ENCODE assay signal across 9 mouse cellular contexts in the genomic region with DNA sequence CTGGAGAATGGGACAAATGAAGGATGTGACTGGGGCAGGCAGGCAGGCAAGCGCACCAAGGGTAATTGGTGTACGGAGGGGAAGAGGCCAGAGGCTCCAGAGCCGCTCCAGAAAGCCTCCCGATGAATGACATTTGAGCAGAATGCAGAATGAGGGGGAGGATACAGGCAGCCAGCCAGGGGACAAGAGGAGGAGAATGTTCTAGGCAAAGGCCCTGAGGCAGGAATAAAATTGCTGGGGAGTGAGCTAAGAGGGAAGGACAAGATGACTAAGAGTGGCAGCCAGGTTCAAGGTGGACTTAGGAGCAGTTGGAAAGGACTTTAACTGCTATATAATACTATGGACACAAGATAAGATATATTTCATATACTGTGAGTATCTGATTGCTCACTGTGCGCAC. TPM values are rescaled to one million over a fixed set of nuclear protein-coding genes. Genes with fewer than 3 reads are reported as not detected.
DNase-seq lines count a peak whose midpoint lies in the region; ATAC-seq and TF ChIP-seq lines count a peak whose summit lies in the region.
"Had no signal": no experiment of that assay in that cellular context is flagged by ENCODE, and none has a peak within 500 bp of the region (broad histone marks: within the 10 kb centered on the region; RNA-seq: fewer than 3 reads in every experiment).

No protein-coding gene starts in this region.

- WGBS in heart, postnatal 0 days = 39% methylated on average over 5 of the region's 5 CpGs
- 23% methylated on average over 5 of the region's 5 CpGs for WGBS in liver, embryonic 13.5 days (ENCODE audit: insufficient replicate concordance)
- 68% methylated on average over 5 of the region's 5 CpGs for WGBS in hindbrain, embryonic 10.5 days

- peak overlapping the region; percentile 75 for H3K27ac ChIP-seq in heart, postnatal 0 days (ENCODE audit: low read depth)
- peak overlapping the region; percentile 53 for H3K27ac ChIP-seq in liver, embryonic 13.5 days
- H3K27ac ChIP-seq in hindbrain, embryonic 10.5 days = no peak overlapping the region
- H3K27ac ChIP-seq: macrophage had no signal

- peak; percentile 49 for ATAC-seq in heart, postnatal 0 days (ENCODE audit: insufficient read depth, low read depth)
- ATAC-seq in liver, embryonic 13.5 days (ENCODE audit: low read depth) = no peak
- ATAC-seq in erythroblast, adult 5-6 weeks (replicated peaks; ENCODE audit: low FRiP score, poor library complexity, severe bottlenecking) = no peak

- TF ChIP-seq CTCF in heart, postnatal 0 days (IDR thresholded peaks at IDR 0.05; ENCODE audit: low read depth) = no peak

- peak overlapping the region; percentile 15; the same call in 1 of the 2 replicates for H3K4me2 ChIP-seq in heart, postnatal 0 days (ENCODE audit: low read depth, low read length)
- no peak overlapping the region for H3K4me2 ChIP-seq in liver, embryonic 13.5 days

- no peaks in the 10 kb centered on the region for H3K27me3 ChIP-seq in heart, postnatal 0 days (ENCODE audit: control insufficient read depth, insufficient read depth, low read length)
- peaks cover 9% of the 10 kb centered on the region for H3K27me3 ChIP-seq in liver, embryonic 13.5 days
- no peaks in the 10 kb centered on the region for H3K27me3 ChIP-seq in hindbrain, embryonic 10.5 days (ENCODE audit: insufficient read depth, poor library complexity, severe bottlenecking)

- H3K4me3 ChIP-seq in heart, postnatal 0 days (ENCODE audit: low read depth, low read length) = no peak overlapping the region
- H3K4me3 ChIP-seq in liver, embryonic 13.5 days (replicated peaks) = no peak overlapping the region
- H3K4me3 ChIP-seq in hindbrain, embryonic 10.5 days = no peak overlapping the region

- H3K4me1 ChIP-seq in heart, postnatal 0 days (ENCODE audit: control insufficient read depth, insufficient read depth) = no peaks in the 10 kb centered on the region
- peaks cover 20% of the 10 kb centered on the region; the same call in 1 of the 2 replicates for H3K4me1 ChIP-seq in liver, embryonic 13.5 days (replicated peaks)
- 0 out of 2 replicates have a peak, but pooled peaks cover 6% of the 10 kb centered on the region for H3K4me1 ChIP-seq in hindbrain, embryonic 10.5 days (replicated peaks)

- no peak overlapping the region for H3K9ac ChIP-seq in heart, postnatal 0 days (replicated peaks; ENCODE audit: low read depth, low read length)
- no peak overlapping the region for H3K9ac ChIP-seq in liver, embryonic 13.5 days

- TF ChIP-seq EP300 in heart, postnatal 0 days (IDR thresholded peaks at IDR 0.05; ENCODE audit: low read depth) = no peak

- no peaks in the 10 kb centered on the region for H3K9me3 ChIP-seq in heart, postnatal 0 days (replicated peaks; ENCODE audit: control insufficient read depth, low read length)
- no peaks in the 10 kb centered on the region for H3K9me3 ChIP-seq in liver, embryonic 13.5 days (replicated peaks)
- H3K9me3 ChIP-seq in hindbrain, embryonic 10.5 days = no peaks in the 10 kb centered on the region

- peak; percentile 9 to 16 for DNase-seq in cerebellum, postnatal 14 days
- DNase-seq in cerebellum, adult 9-10 months = no peak
- peak; percentile 51 for DNase-seq in ZHBTc4 (ENCODE audit: low read depth, low spot score)
- peak; percentile 34 for DNase-seq in heart, postnatal 0 days (ENCODE audit: low spot score)
- no peak for DNase-seq in liver, embryonic 13.5 days
- DNase-seq in hindbrain, embryonic 10.5 days (ENCODE audit: low spot score) = no peak
- no peak for DNase-seq in thymus, postnatal 4 days

- H3K36me3 ChIP-seq in heart, postnatal 0 days (replicated peaks; ENCODE audit: control insufficient read depth, insufficient read depth, low read length) = no peaks in the 10 kb centered on the region
- no peaks in the 10 kb centered on the region for H3K36me3 ChIP-seq in liver, embryonic 13.5 days
- H3K36me3 ChIP-seq in hindbrain, embryonic 10.5 days = peaks cover 5% of the 10 kb centered on the region; the same call in 1 of the 2 replicates

RNA-seq across cellular contexts. Expression of a gene that starts 9.3 kb away (rescaled TPM):
- total RNA-seq in heart, postnatal 0 days (2014; rRNA removed; ENCODE audit: low replicate concordance) = 12.7 and 15.7 TPM in 2 replicates
- polyA plus RNA-seq in heart, postnatal 0 days (2015; fragmentation: Nextera tagmentation; extraction: Ambion mirVana) = 12.5 and 12.6 TPM in 2 replicates
- polyA plus RNA-seq in liver, embryonic 13.5 days (2015; fragmentation: Nextera tagmentation; extraction: Ambion mirVana) = 7.8 and 12.0 TPM in 2 replicates
- 1.9 and 2.9 TPM in 2 replicates for total RNA-seq in erythroblast, adult 5-6 weeks (2015; ENCODE audit: low replicate concordance)
- total RNA-seq in erythroblast, adult 5-6 weeks (2017; ENCODE audit: low replicate concordance) = 2.8 and 4.7 TPM in 2 replicates
- 29.5 and 33.4 TPM in 2 replicates for polyA plus RNA-seq in hindbrain, embryonic 10.5 days (2016; fragmentation: Nextera tagmentation; extraction: Ambion mirVana)

Comparison
In these comparisons a context has a peak if more than half of its experiments do, and no peak if none do; other contexts are left out.
1. DNase-seq: peak in cerebellum, postnatal 14 days (2 of 2), ZHBTc4 (single experiment) and heart, postnatal 0 days (single experiment); none in cerebellum, adult 9-10 months (single experiment), liver, embryonic 13.5 days (single experiment), hindbrain, embryonic 10.5 days (single experiment) and thymus, postnatal 4 days (single experiment).